Mouse (Mus musculus) liver, embryonic 16.5 days (tissue): ENCODE data around the gene Adamts8. TPM values are rescaled to one million over a fixed set of nuclear protein-coding genes. Genes with fewer than 3 reads are reported as not detected.

Experiments
- ATAC-seq: fragments of 200-750 bp; cut with Nextera tagmentation; 2 replicates; pipeline ENCODE4 v1.8.0; 2017; ENCODE audit warnings: low read depth, mild to moderate bottlenecking, moderate number of reproducible peaks, moderate library complexity
- H3K27ac ChIP-seq: fragments of 300-500 bp; sonication (generic); 2 replicates; pipeline ENCODE4 v1.5.1; 2014; ENCODE audit warnings: mild to moderate bottlenecking, low read length
- H3K27me3 ChIP-seq: fragments of 300-500 bp; sonication (generic); 2 replicates; pipeline ENCODE4 v1.6.1; 2014; ENCODE audit warnings: low read depth, low read length, mixed read lengths; ENCODE audit not compliant: control insufficient read depth, insufficient read depth
- H3K36me3 ChIP-seq: fragments of 300-500 bp; sonication (generic); 2 replicates; pipeline ENCODE4 v1.6.1; 2014; ENCODE audit warnings: mild to moderate bottlenecking; ENCODE audit not compliant: control insufficient read depth, insufficient read depth
- H3K4me1 ChIP-seq: fragments of 300-500 bp; sonication (generic); 2 replicates; pipeline ENCODE4 v1.6.1; 2014; ENCODE audit warnings: low read depth, low read length, mixed read lengths; ENCODE audit not compliant: control insufficient read depth
- H3K4me2 ChIP-seq: fragments of 300-500 bp; sonication (generic); 2 replicates; pipeline ENCODE4 v1.6.1; 2014; ENCODE audit warnings: low read depth, low read length, mixed read lengths
- H3K4me3 ChIP-seq: fragments of 300-500 bp; sonication (generic); 2 replicates; pipeline ENCODE4 v1.5.1; 2014; ENCODE audit warnings: low read depth, mild to moderate bottlenecking, low read length
- H3K9ac ChIP-seq: fragments of 300-500 bp; sonication (generic); 2 replicates; pipeline ENCODE4 v1.6.1; 2014; ENCODE audit warnings: low read depth, low read length
- H3K9me3 ChIP-seq: fragments of 300-500 bp; sonication (generic); replicated peaks from 2 replicates; pipeline ENCODE4 v1.6.1; 2016; ENCODE audit warnings: low read length; ENCODE audit not compliant: control insufficient read depth
- WGBS: fragments of 180-500 bp; shearing (Covaris S2); extraction: QIAGEN DNeasy Blood & Tissue Kit; methylation state at CpG from one replicate; pipeline ENCODE4 v1.1.7; 2014; ENCODE audit not compliant: insufficient replicate concordance; 5-methylcytosine and 5-hydroxymethylcytosine counted together
- polyA plus RNA-seq: library from polyadenylated mRNA; unstranded; fragments of >200 nt; fragmentation: Nextera tagmentation; extraction: Ambion mirVana; gene quantifications from 2 replicates; pipeline ENCODE4 v1.2.1, GENCODE M21; 2015

The Adamts8 gene
- polyA plus RNA-seq, 1 experiment from 2014 or later: 0.18 TPM

DNA sequence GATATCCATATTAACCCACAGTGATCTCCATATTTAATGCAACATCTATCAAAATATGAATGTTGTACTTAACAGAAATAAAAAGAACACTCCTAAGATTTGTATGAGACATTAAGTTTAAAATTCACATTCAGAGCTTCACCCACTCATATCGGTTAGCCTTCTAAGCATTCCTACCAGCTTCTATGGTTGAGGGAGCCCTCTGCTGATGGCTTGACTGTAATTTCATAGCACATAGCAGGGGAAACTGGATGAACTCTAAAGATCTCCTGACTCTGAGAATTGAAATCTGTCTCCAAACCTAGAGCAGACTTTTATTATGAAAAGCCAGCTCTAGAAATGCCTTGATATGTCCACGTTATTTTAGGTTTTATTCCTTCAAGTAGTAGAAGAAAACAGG, 38.1 kb downstream of the Adamts8 start:
- Histone ChIP-seq H3K4me2 (no peak overlapping the region), H3K9ac (no peak overlapping the region), H3K9me3 (no peaks in the 10 kb centered on the region), H3K27ac (no peak overlapping the region), H3K36me3 (no peaks in the 10 kb centered on the region), H3K27me3 (no peaks in the 10 kb centered on the region), H3K4me1 (no peaks in the 10 kb centered on the region), H3K4me3 (no peak overlapping the region)
- ATAC-seq: no peak
- WGBS: 53% methylated on average over 2 of the region's 2 CpGs

DNA sequence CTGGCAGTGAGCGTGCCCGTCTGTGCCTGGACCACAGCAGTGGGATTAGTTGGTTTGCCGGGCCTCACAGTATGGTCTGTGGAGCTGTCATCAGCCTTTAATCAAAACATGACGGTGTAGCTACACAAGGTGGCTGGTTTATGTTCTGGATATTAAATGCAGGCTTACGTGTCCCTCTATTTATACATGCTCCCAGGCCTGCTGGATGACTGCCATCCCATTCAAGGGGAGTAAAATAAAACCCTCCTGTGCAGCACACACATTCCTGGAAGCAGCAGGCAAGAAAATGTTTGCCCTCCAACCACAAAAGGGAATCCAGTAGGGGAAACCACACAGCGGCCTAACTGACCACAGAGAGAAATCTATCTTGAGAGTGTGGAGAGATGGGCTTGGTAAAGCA, 43.4 kb downstream of the Adamts8 start:
- WGBS: 59% methylated on average over 6 of the region's 6 CpGs
- H3K27ac ChIP-seq: no peak overlapping the region
- no peaks in the 10 kb centered on the region for H3K27me3 ChIP-seq
- no peak overlapping the region for H3K4me3 ChIP-seq
- no peaks in the 10 kb centered on the region for H3K9me3 ChIP-seq
- no peaks in the 10 kb centered on the region for H3K4me1 ChIP-seq
- no peak for ATAC-seq
- H3K36me3 ChIP-seq: no peaks in the 10 kb centered on the region
- H3K4me2 ChIP-seq: no peak overlapping the region
- no peak overlapping the region for H3K9ac ChIP-seq

DNA sequence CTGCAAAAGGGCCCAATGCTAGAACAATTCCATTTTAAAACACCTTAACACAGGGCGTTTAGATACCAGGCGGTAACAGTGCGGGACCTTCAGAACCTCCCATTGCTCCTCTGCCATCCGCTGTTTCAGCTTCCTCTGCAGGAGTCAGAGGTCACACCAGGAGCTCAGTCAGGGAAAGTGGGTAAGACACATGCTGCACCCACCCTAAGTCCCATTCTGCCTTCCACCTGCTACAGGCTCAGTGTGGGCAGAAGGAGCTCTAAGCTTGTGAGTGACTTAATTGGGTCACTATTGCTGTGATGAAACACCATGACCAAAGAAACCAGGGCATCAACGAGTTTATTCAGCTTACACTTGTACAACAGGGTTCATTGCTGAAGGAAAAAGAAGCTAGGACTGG, 50.7 kb downstream of the Adamts8 start:
- H3K4me1 ChIP-seq: no peaks in the 10 kb centered on the region
- H3K9ac ChIP-seq: no peak overlapping the region
- no peaks in the 10 kb centered on the region for H3K9me3 ChIP-seq
- 64% methylated on average over 5 of the region's 5 CpGs for WGBS
- H3K4me3 ChIP-seq: no peak overlapping the region
- no peaks in the 10 kb centered on the region for H3K36me3 ChIP-seq
- H3K27ac ChIP-seq: no peak overlapping the region
- ATAC-seq: no peak
- no peaks in the 10 kb centered on the region for H3K27me3 ChIP-seq
- H3K4me2 ChIP-seq: no peak overlapping the region

DNA sequence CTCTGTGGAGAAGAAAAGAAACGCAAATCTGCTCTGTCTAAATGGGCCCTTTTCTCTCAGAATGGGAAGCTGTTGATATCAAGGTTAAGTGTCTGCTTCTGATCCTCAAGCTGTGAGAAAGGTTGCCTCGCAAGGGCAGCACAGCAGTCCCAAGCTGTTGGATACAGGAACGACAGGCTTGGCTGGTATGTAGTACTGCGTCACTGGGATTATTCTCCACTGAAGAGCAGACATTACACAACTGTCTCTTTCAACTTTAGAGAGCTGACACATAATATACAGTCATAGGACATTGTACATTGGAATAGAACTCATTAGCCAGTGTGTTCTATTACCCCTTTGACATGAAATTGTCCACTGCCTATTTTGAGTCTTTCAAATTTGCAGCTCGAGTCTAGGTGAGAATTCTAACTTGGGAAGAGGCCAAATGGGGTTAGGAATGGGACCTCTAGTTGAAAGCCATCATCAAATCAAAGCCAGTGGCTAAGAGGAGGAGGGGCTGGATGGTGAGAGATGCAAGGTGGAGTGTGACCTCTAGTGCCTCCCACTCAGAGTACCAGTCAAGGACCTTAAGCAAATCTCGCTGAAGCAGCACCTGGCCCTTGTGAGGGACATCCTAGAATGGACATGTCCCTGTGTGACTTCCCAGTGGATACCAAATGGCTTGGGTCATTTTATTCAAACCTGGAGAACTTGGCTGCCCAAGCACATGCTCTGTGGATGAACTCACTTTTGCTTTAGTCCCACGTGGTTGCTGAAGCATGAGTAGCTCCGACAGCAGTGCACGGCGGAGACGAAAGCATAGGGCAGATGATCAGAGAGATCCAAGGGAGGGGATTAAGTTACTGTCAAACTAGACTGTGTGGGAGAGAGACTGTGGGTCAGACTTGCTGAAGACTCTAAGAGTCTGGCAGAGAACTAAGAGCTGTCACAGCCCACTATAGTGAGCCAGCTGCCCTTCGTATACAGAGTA, 54.5 kb downstream of the Adamts8 start:
- no peaks in the 10 kb centered on the region for H3K9me3 ChIP-seq
- H3K36me3 ChIP-seq: no peaks in the 10 kb centered on the region
- WGBS: 63% methylated on average over 12 of the region's 12 CpGs
- H3K27ac ChIP-seq: no peak overlapping the region
- H3K4me1 ChIP-seq: no peaks in the 10 kb centered on the region
- no peak for ATAC-seq
- no peaks in the 10 kb centered on the region for H3K27me3 ChIP-seq
- no peak overlapping the region for H3K4me2 ChIP-seq
- H3K4me3 ChIP-seq: no peak overlapping the region
- no peak overlapping the region for H3K9ac ChIP-seq

GRCm38 (mm10) chr9:31000641-31001040, 58.3 kb downstream of the Adamts8 start:
- H3K4me2 ChIP-seq: no peak overlapping the region
- no peak overlapping the region for H3K27ac ChIP-seq
- 67% methylated on average over 10 of the region's 10 CpGs for WGBS
- H3K27me3 ChIP-seq: no peaks in the 10 kb centered on the region
- H3K36me3 ChIP-seq: no peaks in the 10 kb centered on the region
- H3K4me1 ChIP-seq: no peaks in the 10 kb centered on the region
- H3K9ac ChIP-seq: no peak overlapping the region
- no peaks in the 10 kb centered on the region for H3K9me3 ChIP-seq
- no peak overlapping the region for H3K4me3 ChIP-seq
- ATAC-seq: no peak

DNA sequence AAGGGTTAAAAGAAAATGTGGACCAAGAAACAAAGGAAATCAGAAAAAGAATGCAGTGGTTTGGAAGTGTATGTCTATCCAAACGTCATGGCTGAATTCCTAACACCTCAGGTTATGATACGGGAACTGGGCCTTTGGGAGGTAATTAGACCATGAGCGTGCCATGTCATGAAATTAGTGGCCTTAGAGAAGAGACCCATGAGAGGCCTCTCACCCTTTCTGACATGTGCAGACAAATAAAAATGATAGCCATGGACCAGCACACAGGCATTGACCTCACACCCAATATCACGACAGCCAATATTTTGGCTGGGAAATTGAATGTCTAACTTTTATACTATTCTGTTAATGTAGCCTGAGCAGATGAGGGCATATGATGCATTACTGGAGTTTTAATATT, 60.2 kb downstream of the Adamts8 start:
- H3K4me3 ChIP-seq: no peak overlapping the region
- no peak for ATAC-seq
- H3K9ac ChIP-seq: no peak overlapping the region
- H3K36me3 ChIP-seq: no peaks in the 10 kb centered on the region
- H3K27ac ChIP-seq: no peak overlapping the region
- H3K4me2 ChIP-seq: no peak overlapping the region
- WGBS: 65% methylated on average over 4 of the region's 4 CpGs
- no peaks in the 10 kb centered on the region for H3K27me3 ChIP-seq
- no peaks in the 10 kb centered on the region for H3K4me1 ChIP-seq
- H3K9me3 ChIP-seq: no peaks in the 10 kb centered on the region

DNA sequence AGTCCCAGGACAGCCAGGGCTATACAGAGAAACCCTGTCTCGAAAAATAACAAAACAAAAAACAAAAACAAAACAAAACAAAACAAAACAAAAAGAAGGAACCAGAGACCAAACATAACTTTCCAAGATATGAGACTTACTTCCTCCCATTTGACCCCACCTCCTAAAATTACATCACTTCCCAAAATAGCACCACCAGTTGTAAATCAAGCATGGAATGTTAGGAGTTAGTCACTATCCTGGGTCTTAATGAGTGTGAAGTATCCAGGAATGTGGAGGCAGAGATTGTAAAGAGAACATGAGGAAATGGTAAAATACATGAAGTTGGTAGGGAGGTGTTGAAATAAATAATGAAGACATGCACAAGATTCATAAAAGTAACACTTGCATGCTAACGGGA, 67.0 kb downstream of the Adamts8 start:
- H3K36me3 ChIP-seq: no peaks in the 10 kb centered on the region
- no peak for ATAC-seq
- H3K27ac ChIP-seq: no peak overlapping the region
- H3K9me3 ChIP-seq: no peaks in the 10 kb centered on the region
- H3K4me3 ChIP-seq: no peak overlapping the region
- H3K4me2 ChIP-seq: no peak overlapping the region
- WGBS: 54% methylated on average over 2 of the region's 2 CpGs
- H3K27me3 ChIP-seq: no peaks in the 10 kb centered on the region
- H3K4me1 ChIP-seq: no peaks in the 10 kb centered on the region
- H3K9ac ChIP-seq: no peak overlapping the region

DNA sequence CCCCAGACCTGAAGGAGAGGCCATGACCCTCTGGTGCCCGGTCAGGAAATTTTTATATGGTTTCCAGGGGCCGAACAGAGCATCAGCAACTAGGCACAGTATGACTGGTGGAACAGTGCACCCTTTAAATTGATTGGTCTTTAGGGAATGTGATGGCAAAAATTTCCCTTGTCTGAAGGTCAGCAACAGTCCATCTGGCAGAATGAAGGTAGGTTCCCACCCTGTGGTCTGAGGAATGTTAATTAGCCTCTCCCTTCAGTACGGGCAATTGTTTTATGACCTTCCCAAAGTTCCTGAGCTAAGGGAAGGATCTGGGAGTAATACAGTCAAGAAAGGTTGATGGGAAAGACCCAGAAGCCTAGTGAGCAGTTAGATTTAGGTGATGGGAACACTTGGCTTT, 67.7 kb downstream of the Adamts8 start:
- no peak for ATAC-seq

GRCm38 (mm10) chr9:31010749-31011148, 68.4 kb downstream of the Adamts8 start:
- Histone ChIP-seq H3K4me3 (no peak overlapping the region), H3K4me1 (no peaks in the 10 kb centered on the region), H3K9ac (no peak overlapping the region), H3K4me2 (no peak overlapping the region), H3K36me3 (no peaks in the 10 kb centered on the region), H3K27ac (no peak overlapping the region), H3K27me3 (no peaks in the 10 kb centered on the region), H3K9me3 (no peaks in the 10 kb centered on the region)
- no peak for ATAC-seq
- 54% methylated on average over 3 of the region's 3 CpGs for WGBS

More for the DNA sequence above, 67.7 kb downstream of the Adamts8 start:
- H3K9ac ChIP-seq: no peak overlapping the region
- no peaks in the 10 kb centered on the region for H3K27me3 ChIP-seq
- WGBS: 48% methylated on average over 3 of the region's 3 CpGs
- no peaks in the 10 kb centered on the region for H3K36me3 ChIP-seq
- H3K4me1 ChIP-seq: no peaks in the 10 kb centered on the region
- H3K27ac ChIP-seq: no peak overlapping the region
- H3K4me2 ChIP-seq: no peak overlapping the region
- H3K4me3 ChIP-seq: no peak overlapping the region
- H3K9me3 ChIP-seq: no peaks in the 10 kb centered on the region
